Comparison of ENCODE assay signal across 10 mouse cellular contexts in the genomic region with DNA sequence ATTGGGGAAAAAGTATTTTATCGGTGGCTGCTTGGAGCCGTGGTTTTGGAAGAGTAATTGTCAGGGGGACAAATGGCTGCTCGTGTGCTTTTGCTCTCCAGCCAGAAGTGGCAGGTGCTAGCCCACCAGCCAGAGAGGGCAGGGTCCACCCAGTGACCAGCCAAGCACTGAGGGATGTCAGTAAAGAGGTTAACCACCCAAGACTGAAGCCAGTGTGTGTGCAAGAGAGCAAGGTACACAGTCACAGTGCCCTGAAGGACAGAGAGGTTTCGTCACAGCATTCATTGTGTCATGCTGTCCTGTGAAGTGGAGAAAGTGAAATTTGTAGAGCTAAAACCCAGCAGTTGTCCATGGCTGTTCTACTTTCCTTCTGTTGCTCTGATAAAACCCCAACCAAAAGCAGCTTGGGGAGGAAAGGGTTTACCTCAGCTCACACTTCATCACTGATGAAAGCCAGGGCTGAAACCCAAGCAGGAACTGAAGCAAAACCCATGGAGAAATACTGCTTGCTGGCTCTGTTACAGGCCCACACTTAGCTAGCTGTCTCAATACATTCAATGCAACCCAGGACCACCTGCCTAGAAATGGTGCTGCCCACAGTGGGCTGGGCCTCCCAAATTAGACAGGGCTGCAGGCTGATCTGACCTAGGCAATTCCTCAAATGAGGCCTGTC.
A peak's percentile ranks its signal among the peaks of the same experiment; 100 is the strongest.
DNase-seq lines count a peak whose midpoint lies in the region; ATAC-seq and TF ChIP-seq lines count a peak whose summit lies in the region.
"Had no signal": no experiment of that assay in that cellular context is flagged by ENCODE, and none has a peak within 500 bp of the region (broad histone marks: within the 10 kb centered on the region; RNA-seq: fewer than 3 reads in every experiment).

No protein-coding gene starts in this region.

- no peaks in the 10 kb centered on the region for H3K36me3 ChIP-seq in hindbrain, embryonic 10.5 days
- no peaks in the 10 kb centered on the region for H3K36me3 ChIP-seq in hindbrain, embryonic 14.5 days (replicated peaks; ENCODE audit: control insufficient read depth, insufficient read depth)
- no peaks in the 10 kb centered on the region for H3K36me3 ChIP-seq in kidney, embryonic 16.5 days (ENCODE audit: insufficient read depth, low read length)
- H3K36me3 ChIP-seq in liver, postnatal 0 days (replicated peaks; ENCODE audit: insufficient read depth, low read length): no peaks in the 10 kb centered on the region
- H3K36me3 ChIP-seq: hindbrain, embryonic 15.5 days; midbrain, embryonic 13.5 days had no signal

- H3K27me3 ChIP-seq in hindbrain, embryonic 10.5 days (ENCODE audit: insufficient read depth, poor library complexity, severe bottlenecking): no peaks in the 10 kb centered on the region
- no peaks in the 10 kb centered on the region for H3K27me3 ChIP-seq in hindbrain, embryonic 14.5 days (ENCODE audit: control insufficient read depth, insufficient read depth, low read length)
- H3K27me3 ChIP-seq in kidney, embryonic 16.5 days (ENCODE audit: insufficient read depth, low read length): no peaks in the 10 kb centered on the region
- H3K27me3 ChIP-seq in liver, postnatal 0 days (ENCODE audit: insufficient read depth, low read length): no peaks in the 10 kb centered on the region
- H3K27me3 ChIP-seq: hindbrain, embryonic 15.5 days; midbrain, embryonic 13.5 days had no signal

- DNase-seq in hindbrain, embryonic 10.5 days (ENCODE audit: low spot score): no peak
- no peak for DNase-seq in hindbrain, embryonic 14.5 days (ENCODE audit: low spot score)
- peak; percentile 21 to 46 for DNase-seq in adrenal gland, postnatal 36 days
- DNase-seq in liver, postnatal 0 days: peak; percentile 55
- DNase-seq in right cerebral cortex, adult 2 months (ENCODE audit: low spot score in 2 of 2): no peak
- no peak for DNase-seq in gastrocnemius, postnatal 10 days

- no peak overlapping the region for H3K9ac ChIP-seq in hindbrain, embryonic 14.5 days
- H3K9ac ChIP-seq in kidney, embryonic 16.5 days (replicated peaks; ENCODE audit: low read length): no peak overlapping the region
- no peak overlapping the region for H3K9ac ChIP-seq in liver, postnatal 0 days (replicated peaks)
- H3K9ac ChIP-seq: hindbrain, embryonic 15.5 days; midbrain, embryonic 13.5 days had no signal

- H3K4me1 ChIP-seq in hindbrain, embryonic 10.5 days (replicated peaks): peaks cover 12% of the 10 kb centered on the region
- H3K4me1 ChIP-seq in hindbrain, embryonic 14.5 days (replicated peaks; ENCODE audit: control insufficient read depth, insufficient read depth, low read length): no peaks in the 10 kb centered on the region
- H3K4me1 ChIP-seq in kidney, embryonic 16.5 days (ENCODE audit: insufficient read depth, low read length): peaks cover 22% of the 10 kb centered on the region
- H3K4me1 ChIP-seq in liver, postnatal 0 days (ENCODE audit: insufficient read depth): peaks cover 32% of the 10 kb centered on the region

- no peak for ATAC-seq in hindbrain, embryonic 14.5 days (ENCODE audit: low FRiP score)
- ATAC-seq in kidney, embryonic 16.5 days (ENCODE audit: low FRiP score, low TSS enrichment): peak; percentile 83; the same call in 1 of the 2 replicates
- ATAC-seq in liver, postnatal 0 days: peak; percentile 96
- ATAC-seq in megakaryocyte-erythroid progenitor cell, adult 5-6 weeks (replicated peaks; ENCODE audit: low FRiP score, low TSS enrichment, poor library complexity, severe bottlenecking): no peak
- ATAC-seq: midbrain, embryonic 13.5 days had no signal

- H3K27ac ChIP-seq in hindbrain, embryonic 10.5 days: peak overlapping the region; percentile 24; the same call in 1 of the 2 replicates
- H3K27ac ChIP-seq in hindbrain, embryonic 14.5 days: no peak overlapping the region
- peak overlapping the region; percentile 69 for H3K27ac ChIP-seq in kidney, embryonic 16.5 days (ENCODE audit: low read length)
- peak overlapping the region; percentile 93 for H3K27ac ChIP-seq in liver, postnatal 0 days (ENCODE audit: low read depth)
- H3K27ac ChIP-seq: hindbrain, embryonic 15.5 days; midbrain, embryonic 13.5 days had no signal

- no peak for TF ChIP-seq CTCF in liver, postnatal 0 days (IDR thresholded peaks at IDR 0.05; ENCODE audit: low read depth)

- no peak overlapping the region for H3K4me3 ChIP-seq in hindbrain, embryonic 10.5 days
- no peak overlapping the region for H3K4me3 ChIP-seq in hindbrain, embryonic 14.5 days (replicated peaks; ENCODE audit: low read length)
- H3K4me3 ChIP-seq in kidney, embryonic 16.5 days (ENCODE audit: low read length): no peak overlapping the region
- no peak overlapping the region for H3K4me3 ChIP-seq in liver, postnatal 0 days (ENCODE audit: low read depth, low read length)
- H3K4me3 ChIP-seq: hindbrain, embryonic 15.5 days; midbrain, embryonic 13.5 days had no signal

- TF ChIP-seq EP300 in liver, postnatal 0 days (IDR thresholded peaks at IDR 0.05; ENCODE audit: low read depth): peak; percentile 56; the same call in 1 of the 2 replicates

- no peaks in the 10 kb centered on the region; the same call in 1 of the 2 replicates for H3K9me3 ChIP-seq in hindbrain, embryonic 10.5 days
- no peaks in the 10 kb centered on the region for H3K9me3 ChIP-seq in hindbrain, embryonic 14.5 days (ENCODE audit: control insufficient read depth, low read length)
- no peaks in the 10 kb centered on the region for H3K9me3 ChIP-seq in kidney, embryonic 16.5 days (ENCODE audit: low read length)
- H3K9me3 ChIP-seq in liver, postnatal 0 days (ENCODE audit: low read length): no peaks in the 10 kb centered on the region
- H3K9me3 ChIP-seq: hindbrain, embryonic 15.5 days; midbrain, embryonic 13.5 days had no signal

- WGBS in hindbrain, embryonic 10.5 days: 91% methylated on average over 4 of the region's 4 CpGs
- WGBS in hindbrain, embryonic 14.5 days: 91% methylated on average over 4 of the region's 4 CpGs
- 69% methylated on average over 4 of the region's 4 CpGs for WGBS in kidney, embryonic 16.5 days
- WGBS in liver, postnatal 0 days (ENCODE audit: insufficient replicate concordance): 61% methylated on average over 4 of the region's 4 CpGs

- H3K4me2 ChIP-seq in hindbrain, embryonic 14.5 days (replicated peaks): no peak overlapping the region
- H3K4me2 ChIP-seq in kidney, embryonic 16.5 days (replicated peaks; ENCODE audit: low read depth, low read length): no peak overlapping the region
- H3K4me2 ChIP-seq in liver, postnatal 0 days (ENCODE audit: low read depth, low read length): no peak overlapping the region
- H3K4me2 ChIP-seq: hindbrain, embryonic 15.5 days; midbrain, embryonic 13.5 days had no signal

Comparison
In these comparisons a context has a peak if more than half of its experiments do, and no peak if none do; other contexts are left out.
1. DNase-seq: peak in adrenal gland, postnatal 36 days (2 of 2) and liver, postnatal 0 days (single experiment); none in hindbrain, embryonic 10.5 days (single experiment), hindbrain, embryonic 14.5 days (single experiment), right cerebral cortex, adult 2 months (0 of 2) and gastrocnemius, postnatal 10 days (single experiment).
2. ATAC-seq: peak in kidney, embryonic 16.5 days (single experiment) and liver, postnatal 0 days (single experiment); none in hindbrain, embryonic 14.5 days (single experiment) and megakaryocyte-erythroid progenitor cell, adult 5-6 weeks (single experiment).